Mouse (Mus musculus): ENCODE measurements around the gene Dbndd2.

The Dbndd2 gene

GRCm38 (mm10) chr2:164505619-164506347, 19.9 kb downstream of the Dbndd2 start:
- no peak for DNase-seq

GRCm38 (mm10) chr2:164507811-164508210, 21.9 kb downstream of the Dbndd2 start:
- no peak for DNase-seq

DNA sequence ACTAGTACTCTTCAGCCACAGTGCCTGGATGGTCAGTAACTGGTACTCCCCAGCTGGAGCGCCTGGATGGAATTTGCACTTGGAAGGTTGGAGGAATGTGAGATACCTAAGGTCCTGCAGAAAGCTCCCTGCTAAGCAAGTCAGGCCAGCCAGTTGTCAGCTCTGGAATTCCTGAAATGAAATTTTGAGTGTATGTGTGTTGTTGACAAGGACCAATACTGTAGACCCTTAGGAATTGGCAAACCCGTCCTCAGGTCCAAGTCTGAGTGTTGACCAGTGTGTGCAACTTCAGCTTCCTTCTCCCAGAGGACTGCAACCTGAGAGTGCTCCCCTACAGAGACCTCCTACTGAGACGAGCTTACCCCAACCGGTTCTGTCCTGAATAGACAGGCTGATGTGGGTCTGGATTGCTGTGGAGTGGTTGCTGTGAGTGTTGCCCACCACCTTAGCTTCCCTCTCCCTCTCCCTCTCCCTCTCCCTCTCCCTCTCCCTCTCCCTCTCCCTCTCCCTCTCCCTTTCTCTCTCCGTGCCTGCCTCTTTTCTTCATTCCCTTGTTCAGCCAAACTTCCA, 24.8 kb downstream of the Dbndd2 start:
- DNase-seq, result no peak

DNA sequence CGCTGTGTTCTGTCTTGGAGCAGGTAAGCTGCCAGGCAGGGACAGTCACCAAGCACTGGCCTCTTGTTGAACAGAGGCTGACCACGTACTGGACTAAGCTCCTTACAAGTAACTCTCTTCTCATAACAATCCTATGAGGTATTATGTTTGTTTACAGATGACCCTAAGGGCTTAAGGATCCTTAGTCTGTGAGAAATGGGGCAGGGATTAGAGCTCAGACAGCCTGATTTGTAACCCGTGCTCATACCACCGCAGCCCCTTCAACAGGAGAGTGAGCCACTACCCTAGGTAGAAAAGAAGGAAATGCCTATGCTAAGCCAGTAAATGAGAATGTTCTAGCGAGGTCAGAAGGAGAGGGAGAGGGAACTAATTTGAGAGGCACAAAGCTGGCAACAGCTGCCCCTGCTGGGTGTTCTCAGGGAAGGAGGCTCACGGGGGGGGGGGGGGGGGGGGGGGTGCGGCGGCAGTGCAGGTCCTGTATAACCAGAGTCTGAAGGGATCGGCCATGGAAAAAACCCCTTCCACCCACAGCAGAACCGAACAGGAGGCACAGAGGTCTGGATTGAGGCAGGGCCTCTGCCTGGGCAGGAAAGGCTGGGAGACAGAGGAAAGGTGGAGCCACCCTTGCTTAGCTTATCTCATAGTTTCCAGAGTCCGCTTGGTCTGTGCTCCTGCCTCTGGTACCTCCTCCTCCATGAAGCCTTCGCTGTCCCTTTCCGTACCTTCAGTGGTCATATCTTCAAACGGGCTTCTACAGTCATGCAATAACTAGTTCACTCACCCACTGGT, 26.4 kb downstream of the Dbndd2 start:
- DNase-seq, result peak; percentile 20

GRCm38 (mm10) chr2:164513389-164513788, 27.5 kb downstream of the Dbndd2 start:
- no peak for DNase-seq

- no peak for DNase-seq
Measured at GRCm38 (mm10) chr2:164514916-164515315, 29.0 kb downstream of the Dbndd2 start.

GRCm38 (mm10) chr2:164515897-164516296, 30.0 kb downstream of the Dbndd2 start:
- DNase-seq, result no peak

- no peak for DNase-seq
Measured at GRCm38 (mm10) chr2:164516592-164516991, 30.7 kb downstream of the Dbndd2 start.

- peak; percentile 57 for DNase-seq
Measured at GRCm38 (mm10) chr2:164517485-164518221, 31.7 kb downstream of the Dbndd2 start.

DNA sequence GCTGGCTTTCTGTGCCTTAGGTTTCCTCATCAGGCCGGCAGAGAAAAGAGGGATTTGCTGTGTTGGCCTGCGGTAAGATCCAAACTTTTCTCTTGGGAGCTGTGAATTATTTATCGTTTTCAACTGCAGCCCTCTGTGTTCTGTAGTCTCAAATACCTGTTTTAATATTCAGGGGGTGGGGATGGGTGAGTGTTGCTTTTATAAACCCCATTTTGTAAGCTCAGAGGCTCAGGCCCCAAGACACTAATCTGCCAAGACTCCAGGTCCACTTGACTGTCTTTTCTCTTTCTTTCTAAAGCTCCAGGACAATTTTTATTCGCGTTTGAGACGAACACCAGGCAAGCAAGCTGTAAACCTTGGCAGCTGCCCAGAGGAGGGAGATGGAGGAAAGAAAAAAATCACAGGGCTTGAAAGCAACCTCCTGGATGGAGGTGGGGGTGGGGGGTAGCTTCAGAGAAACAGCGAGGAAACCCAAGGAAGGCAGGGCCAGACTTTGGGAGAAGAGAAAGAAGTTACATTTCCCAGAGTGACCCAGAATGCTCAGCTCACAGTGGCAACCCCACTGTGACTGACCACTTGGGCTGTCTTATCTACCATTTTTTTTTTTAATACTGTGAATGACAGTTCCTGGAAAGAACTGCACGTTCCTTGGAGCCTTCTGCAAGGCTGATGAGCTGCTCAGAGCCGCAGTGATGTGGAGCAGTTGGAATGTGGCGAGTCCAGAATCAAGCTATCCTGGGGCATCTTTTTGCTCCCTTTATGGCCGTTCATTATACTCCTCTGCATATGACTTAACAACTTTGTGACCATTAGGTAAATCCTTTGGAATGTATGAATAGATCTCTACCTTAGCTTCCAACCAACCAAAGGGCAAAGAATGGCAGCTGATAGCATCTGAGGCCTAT, 32.6 kb downstream of the Dbndd2 start:
- no peak for DNase-seq

- DNase-seq, result no peak
Measured at GRCm38 (mm10) chr2:164519171-164519526, 33.2 kb downstream of the Dbndd2 start.

DNA sequence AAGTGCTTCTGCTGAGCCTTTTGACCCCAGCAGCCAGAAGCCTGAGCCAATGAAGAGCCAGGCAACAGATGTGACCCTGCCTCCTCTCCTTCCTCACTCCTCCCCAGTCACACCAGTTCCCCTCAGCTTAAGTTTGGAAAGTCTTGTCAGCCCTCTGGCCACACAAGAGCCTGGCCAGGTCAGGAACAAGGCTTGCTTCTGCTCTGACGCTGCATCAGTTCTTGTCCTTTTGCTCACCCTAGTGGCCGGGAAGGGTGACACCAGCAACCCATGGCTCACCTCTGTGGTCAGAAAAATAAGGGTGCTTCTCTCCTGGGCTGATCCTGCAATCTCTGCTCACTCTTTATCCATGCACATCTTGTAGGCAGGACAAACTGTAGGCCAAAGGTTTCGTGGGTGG, 34.9 kb downstream of the Dbndd2 start:
- peak; percentile 53 for DNase-seq

- DNase-seq, result no peak
Measured at GRCm38 (mm10) chr2:164521841-164522240, 35.9 kb downstream of the Dbndd2 start.

DNA sequence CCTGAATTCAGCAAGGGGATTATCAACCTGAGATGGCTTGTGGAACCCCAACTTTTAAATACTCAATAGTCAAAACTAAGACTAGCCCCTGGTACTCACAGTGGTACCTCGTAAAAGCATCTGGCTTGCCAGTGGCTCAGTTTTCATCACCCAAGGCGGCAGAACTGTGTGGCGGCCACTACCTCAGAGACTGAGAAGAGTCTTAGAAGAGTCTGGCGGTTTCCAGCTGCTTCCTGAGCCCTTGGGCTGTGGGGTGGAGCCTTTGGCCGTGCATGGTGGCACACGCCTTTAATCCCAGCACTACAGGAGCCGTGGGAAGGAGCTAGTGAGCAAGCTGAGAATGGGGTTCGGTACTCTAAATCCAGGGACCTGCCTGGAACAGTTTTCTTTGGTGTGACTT, 36.4 kb downstream of the Dbndd2 start:
- DNase-seq, result no peak

DNA sequence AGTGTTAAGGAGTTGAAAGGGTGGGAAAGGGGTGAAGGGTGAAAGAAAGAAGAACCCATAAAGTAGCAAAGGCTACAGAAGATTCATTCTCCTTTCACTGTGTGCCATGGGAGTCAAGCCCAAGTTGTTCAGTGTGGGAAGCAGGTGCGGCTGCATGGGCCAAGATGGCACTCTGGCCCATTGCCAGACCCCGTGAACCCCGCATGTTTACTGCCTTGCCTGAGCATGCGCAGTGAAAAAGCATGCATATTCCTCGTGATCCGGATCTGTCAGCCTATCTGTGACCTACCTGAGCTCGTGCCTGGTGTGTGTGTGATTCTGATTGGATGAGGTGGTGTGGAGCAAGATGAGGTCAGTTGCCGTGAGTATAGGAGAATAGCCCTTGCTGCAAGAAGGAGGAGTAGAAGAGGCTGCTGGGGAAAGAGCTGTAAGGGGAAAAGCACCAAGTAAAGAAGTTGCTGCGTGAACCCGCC, 37.4 kb downstream of the Dbndd2 start:
- no peak for DNase-seq

GRCm38 (mm10) chr2:164528557-164528956, 42.7 kb downstream of the Dbndd2 start:
- no peak for DNase-seq

GRCm38 (mm10) chr2:164531169-164531568, 45.3 kb downstream of the Dbndd2 start:
- peak; percentile 69 for DNase-seq

- DNase-seq, result no peak
Measured at GRCm38 (mm10) chr2:164534315-164534714, 48.4 kb downstream of the Dbndd2 start.

GRCm38 (mm10) chr2:164537003-164537402, 51.1 kb downstream of the Dbndd2 start:
- no peak for DNase-seq

DNA sequence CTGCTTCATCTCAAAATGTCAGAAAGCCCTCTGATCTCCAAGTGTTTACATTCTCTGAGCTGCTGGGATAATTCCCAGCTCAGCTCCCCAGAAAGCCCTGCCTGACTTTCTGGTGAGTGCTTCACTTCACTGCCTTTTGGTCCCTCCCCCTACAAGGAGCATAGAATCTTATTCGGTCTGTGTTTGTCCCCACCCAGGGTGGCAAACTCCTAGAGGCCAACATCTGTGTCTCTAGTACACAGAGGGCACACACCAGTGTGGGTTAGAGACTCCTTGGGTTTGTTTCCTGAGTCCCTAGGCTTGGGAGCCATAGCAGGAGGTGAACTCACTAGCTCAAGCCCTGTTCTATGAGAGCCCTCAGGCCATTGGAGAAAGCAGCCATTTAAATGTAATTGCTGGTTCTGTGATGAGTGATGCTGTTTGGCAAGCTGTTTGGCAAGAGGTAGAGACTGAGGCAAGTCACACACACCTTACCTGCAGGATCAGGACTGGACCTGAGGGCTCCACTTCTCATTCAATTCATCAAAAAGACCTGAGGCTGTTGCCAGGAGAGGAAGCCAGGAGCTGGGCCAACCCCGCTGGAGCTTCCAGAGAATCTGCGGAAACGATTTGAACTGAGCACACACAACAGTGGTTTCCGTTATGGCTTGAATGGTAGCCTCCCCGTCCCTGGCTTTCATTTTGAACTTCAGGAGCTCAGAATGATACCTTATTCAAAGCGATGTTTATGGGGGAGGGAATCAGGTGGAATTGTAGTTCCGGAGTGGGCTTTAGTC, 54.9 kb downstream of the Dbndd2 start:
- DNase-seq, result no peak

GRCm38 (mm10) chr2:164542132-164542531, 56.2 kb downstream of the Dbndd2 start:
- no peak for DNase-seq
